Mouse (Mus musculus) G1E-ER4 (cell line): ENCODE data around the gene Htt. TPM values are rescaled to one million over a fixed set of nuclear protein-coding genes. Genes with fewer than 3 reads are reported as not detected.

Experiments used
- GATA1 ChIP-seq: IDR thresholded peaks from one replicate; pipeline ENCODE4 v1.8.0; 2012; ENCODE audit warnings: low read length, inconsistent platforms
- polyA plus RNA-seq: library from polyadenylated mRNA; stranded (reverse); fragments of >175 nt; gene quantifications from 2 replicates; pipeline ENCODE4 v1.2.3, GENCODE M21; 2012

Gene Htt
- 5.5 and 7.3 TPM in 2 replicates for polyA plus RNA-seq

GRCm38 (mm10) chr5:34761509-34761908 is at the start of gene Htt:
Gene Htt (plus strand): TSS chr5:34761740.
- no peak for TF ChIP-seq GATA1

- no peak for TF ChIP-seq GATA1
Measured at GRCm38 (mm10) chr5:34714816-34715215, 46.7 kb upstream of the Htt start.

- no peak for TF ChIP-seq GATA1
Measured at GRCm38 (mm10) chr5:34729141-34729540, 32.4 kb upstream of the Htt start.

GRCm38 (mm10) chr5:34730255-34730654 is 31.3 kb upstream of the Htt start:
- no peak for TF ChIP-seq GATA1

GRCm38 (mm10) chr5:34751477-34751876 is 10.1 kb upstream of the Htt start:
- TF ChIP-seq GATA1 = no peak

- no peak for TF ChIP-seq GATA1
Measured at GRCm38 (mm10) chr5:34758762-34759161, 2.8 kb upstream of the Htt start.

GRCm38 (mm10) chr5:34760850-34761508 is 561 bp upstream of the Htt start:
- TF ChIP-seq GATA1 = no peak

GRCm38 (mm10) chr5:34761934-34762611 is 533 bp downstream of the Htt start:
- TF ChIP-seq GATA1 = no peak

- no peak for TF ChIP-seq GATA1
Measured at GRCm38 (mm10) chr5:34771818-34772217, 10.3 kb downstream of the Htt start.

- no peak for TF ChIP-seq GATA1
Measured at GRCm38 (mm10) chr5:34772696-34773245, 11.2 kb downstream of the Htt start.

GRCm38 (mm10) chr5:34773392-34773791 is 11.9 kb downstream of the Htt start:
- no peak for TF ChIP-seq GATA1

- TF ChIP-seq GATA1 = no peak
Measured at GRCm38 (mm10) chr5:34785027-34785426, 23.5 kb downstream of the Htt start.

GRCm38 (mm10) chr5:34791141-34791540 is 29.6 kb downstream of the Htt start:
- TF ChIP-seq GATA1 = no peak

- TF ChIP-seq GATA1 = peak; percentile 56
Measured at GRCm38 (mm10) chr5:34800292-34800953, 38.9 kb downstream of the Htt start.

- TF ChIP-seq GATA1 = no peak
Measured at GRCm38 (mm10) chr5:34806038-34806437, 44.5 kb downstream of the Htt start.

- no peak for TF ChIP-seq GATA1
Measured at GRCm38 (mm10) chr5:34822431-34823149, 61.0 kb downstream of the Htt start.
